Mouse (Mus musculus) cerebellum, adult 8-10 months (tissue): ENCODE results near the gene Zfp944.
"Not testable (repeated sequence)": the region's sequence is repeated elsewhere in the genome, so short reads cannot be mapped to it uniquely, and the experiment has no call there.

ENCODE experiments used
- DNase-seq: peaks from one replicate; pipeline ENCODE4 v3.0.0; 2022

Zfp944 gene

DNA sequence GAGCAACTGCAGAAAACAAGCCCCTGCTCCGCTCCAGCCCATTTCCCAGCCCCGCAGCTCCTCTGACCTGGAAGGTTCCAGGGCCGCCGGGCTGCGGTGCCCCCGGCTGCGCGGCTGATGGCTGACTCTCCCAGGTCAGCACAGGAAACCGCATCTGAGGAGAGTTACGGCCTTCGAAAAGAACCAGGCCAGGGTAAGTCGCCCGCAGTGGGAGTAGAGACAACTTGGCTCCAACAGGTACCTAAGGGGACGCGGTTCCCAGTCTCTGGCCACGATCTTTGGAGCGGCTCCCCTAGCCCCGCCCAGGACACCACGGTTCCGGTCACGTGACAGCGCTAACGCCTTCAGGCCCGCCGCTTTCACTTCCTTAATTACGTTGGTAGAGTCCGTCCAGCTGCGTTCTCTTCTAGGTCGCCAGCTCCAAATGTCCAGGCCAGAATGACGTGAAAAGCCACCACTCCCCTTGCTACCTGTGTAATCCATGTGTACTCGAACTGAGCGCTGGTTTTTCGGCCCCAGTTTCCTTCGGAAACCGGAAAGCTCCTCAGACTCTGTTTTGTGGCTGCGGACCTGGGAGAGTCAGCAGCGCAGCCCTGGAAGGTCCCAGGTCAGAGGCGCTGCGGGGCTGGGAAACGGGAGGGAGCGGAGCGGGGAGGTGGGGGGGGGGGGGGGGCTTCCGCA, at the start of gene Zfp944, which contains the start of gene Zfp758:
Gene Zfp944 (minus strand): TSS at position 300 of the 681 bp plus-strand sequence.
Gene Zfp758 (plus strand): TSS at position 353 of the 681 bp plus-strand sequence.
- peak; percentile 49 for DNase-seq

DNA sequence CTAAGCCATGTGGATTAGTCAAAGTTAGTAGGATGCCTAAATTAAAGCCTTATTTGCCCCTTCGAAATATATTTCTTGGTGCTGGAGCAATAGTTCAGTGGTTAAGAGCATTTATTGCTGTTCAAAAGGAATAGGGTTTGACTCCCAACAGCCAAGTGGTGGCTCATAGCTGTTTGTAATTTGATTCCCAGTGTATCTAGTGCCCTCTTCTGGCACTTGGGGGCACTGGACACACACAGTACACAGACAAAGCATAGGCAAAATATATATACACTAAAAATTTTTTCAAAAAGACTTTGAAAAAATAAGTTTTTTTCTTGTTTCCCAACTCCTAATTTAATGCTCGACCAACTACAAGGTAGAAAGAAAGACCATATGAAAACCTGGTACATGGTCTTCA, 49.6 kb upstream of the Zfp944 start:
- DNase-seq: no peak

- DNase-seq: no peak
These were observed 2.7 kb upstream of the Zfp944 start for GRCm38 (mm10) chr17:22363895-22364294.

- no peak for DNase-seq
These were observed 628 bp downstream of the Zfp944 start for GRCm38 (mm10) chr17:22360572-22360971.

- no peak for DNase-seq
These were observed 8.4 kb downstream of the Zfp944 start for GRCm38 (mm10) chr17:22352794-22353193.

- DNase-seq: not testable (repeated sequence)
These were observed 46.0 kb downstream of the Zfp944 start for GRCm38 (mm10) chr17:22315247-22315646.

GRCm38 (mm10) chr17:22314730-22315226, 46.4 kb downstream of the Zfp944 start, which contains the start of gene CT030661.1:
CT030661.1 (minus strand) TSS chr17:22314837.
- peak; percentile 92 for DNase-seq

GRCm38 (mm10) chr17:22314219-22314618, 47.0 kb downstream of the Zfp944 start:
- DNase-seq: not testable (repeated sequence)
